Mouse (Mus musculus): ENCODE data around the gene Ubc. TPM values are rescaled to one million over a fixed set of nuclear protein-coding genes. Genes with fewer than 3 reads are reported as not detected.

Gene Ubc
- total and polyA plus RNA-seq, 2 experiments from 2014 or later, result 912 to 1,225 TPM

- H3K27me3 ChIP-seq (ENCODE audit: insufficient read depth, low read length), result no peaks in the 10 kb centered on the region
- 74% methylated on average over 3 of the region's 3 CpGs for WGBS
- no peak overlapping the region for H3K4me2 ChIP-seq (ENCODE audit: low read depth)
- no peak overlapping the region for H3K9ac ChIP-seq
- TF ChIP-seq CTCF (IDR thresholded peaks at IDR 0.05; ENCODE audit: low read depth), result no peak
- no peaks in the 10 kb centered on the region for H3K9me3 ChIP-seq (ENCODE audit: low read length)
- ATAC-seq (no peak), DNase-seq (no peak)
- no peaks in the 10 kb centered on the region for H3K36me3 ChIP-seq (ENCODE audit: insufficient read depth)
- no peak overlapping the region for H3K4me3 ChIP-seq (ENCODE audit: low read depth, low read length)
- no peak overlapping the region for H3K27ac ChIP-seq (ENCODE audit: low read depth, low read length)
- H3K4me1 ChIP-seq (ENCODE audit: insufficient read depth), result no peaks in the 10 kb centered on the region
Measured at GRCm38 (mm10) chr5:125349391-125349790, 40.6 kb downstream of the Ubc start.

- peak; percentile 63 for TF ChIP-seq CTCF (IDR thresholded peaks at IDR 0.05; ENCODE audit: low read depth)
- WGBS, result 47% methylated on average over 8 of the region's 8 CpGs
Measured at GRCm38 (mm10) chr5:125348487-125348886, 41.5 kb downstream of the Ubc start.

GRCm38 (mm10) chr5:125348067-125348466 lies 41.9 kb downstream of the Ubc start:
- H3K4me2 ChIP-seq (ENCODE audit: low read depth), result no peak overlapping the region
- 79% methylated on average over 7 of the region's 7 CpGs for WGBS
- H3K9ac ChIP-seq, result no peak overlapping the region
- no peaks in the 10 kb centered on the region for H3K27me3 ChIP-seq (ENCODE audit: insufficient read depth, low read length)
- H3K36me3 ChIP-seq (ENCODE audit: insufficient read depth), result no peaks in the 10 kb centered on the region
- no peak for ATAC-seq
- TF ChIP-seq CTCF (IDR thresholded peaks at IDR 0.05; ENCODE audit: low read depth), result no peak
- H3K4me1 ChIP-seq (ENCODE audit: insufficient read depth), result no peaks in the 10 kb centered on the region
- DNase-seq, result no peak
- H3K27ac ChIP-seq (ENCODE audit: low read depth, low read length), result no peak overlapping the region
- no peaks in the 10 kb centered on the region for H3K9me3 ChIP-seq (ENCODE audit: low read length)
- H3K4me3 ChIP-seq (ENCODE audit: low read depth, low read length), result no peak overlapping the region

More at GRCm38 (mm10) chr5:125348487-125348886, 41.5 kb downstream of the Ubc start:
- H3K9me3 ChIP-seq (ENCODE audit: low read length), result no peaks in the 10 kb centered on the region
- no peak for ATAC-seq
- H3K4me2 ChIP-seq (ENCODE audit: low read depth), result no peak overlapping the region
- no peaks in the 10 kb centered on the region for H3K27me3 ChIP-seq (ENCODE audit: insufficient read depth, low read length)
- H3K36me3 ChIP-seq (ENCODE audit: insufficient read depth), result no peaks in the 10 kb centered on the region
- no peak overlapping the region for H3K27ac ChIP-seq (ENCODE audit: low read depth, low read length)
- H3K9ac ChIP-seq, result no peak overlapping the region
- DNase-seq, result peak; percentile 24
- H3K4me3 ChIP-seq (ENCODE audit: low read depth, low read length), result no peak overlapping the region
- H3K4me1 ChIP-seq (ENCODE audit: insufficient read depth), result no peaks in the 10 kb centered on the region

- H3K4me1 ChIP-seq (ENCODE audit: insufficient read depth), result peaks cover 12% of the 10 kb centered on the region
- H3K27me3 ChIP-seq (ENCODE audit: insufficient read depth, low read length), result no peaks in the 10 kb centered on the region
- WGBS, result 82% methylated on average over 6 of the region's 6 CpGs
- no peak overlapping the region for H3K4me3 ChIP-seq (ENCODE audit: low read depth, low read length)
- no peak for ATAC-seq
- no peaks in the 10 kb centered on the region for H3K9me3 ChIP-seq (ENCODE audit: low read length)
- no peak overlapping the region for H3K27ac ChIP-seq (ENCODE audit: low read depth, low read length)
- no peak overlapping the region for H3K9ac ChIP-seq
- H3K36me3 ChIP-seq (ENCODE audit: insufficient read depth), result no peaks in the 10 kb centered on the region
- no peak for TF ChIP-seq CTCF (IDR thresholded peaks at IDR 0.05; ENCODE audit: low read depth)
- DNase-seq, result no peak
- H3K4me2 ChIP-seq (ENCODE audit: low read depth), result no peak overlapping the region
Measured at GRCm38 (mm10) chr5:125344296-125344695, 45.7 kb downstream of the Ubc start.

GRCm38 (mm10) chr5:125341459-125342090 lies 48.4 kb downstream of the Ubc start:
- peak overlapping the region; percentile 81 for H3K9ac ChIP-seq
- 59% methylated on average over 14 of the region's 14 CpGs for WGBS
- H3K4me1 ChIP-seq (ENCODE audit: insufficient read depth), result peaks cover 15% of the 10 kb centered on the region
- H3K27me3 ChIP-seq (ENCODE audit: insufficient read depth, low read length), result no peaks in the 10 kb centered on the region
- no peak overlapping the region for H3K27ac ChIP-seq (ENCODE audit: low read depth, low read length)
- DNase-seq (no peak), ATAC-seq (no peak)
- TF ChIP-seq CTCF (IDR thresholded peaks at IDR 0.05; ENCODE audit: low read depth), result no peak
- peak overlapping the region; percentile 76 for H3K4me3 ChIP-seq (ENCODE audit: low read depth, low read length)
- no peaks in the 10 kb centered on the region for H3K9me3 ChIP-seq (ENCODE audit: low read length)
- no peaks in the 10 kb centered on the region for H3K36me3 ChIP-seq (ENCODE audit: insufficient read depth)
- H3K4me2 ChIP-seq (ENCODE audit: low read depth), result peak overlapping the region; percentile 92

- Histone ChIP-seq H3K4me2 (ENCODE audit: low read depth) (peak within 1 kb of the TSS; percentile 92), H3K27ac (ENCODE audit: low read depth, low read length) (peak within 1 kb of the TSS; percentile 16; the same call in 1 of the 2 replicates), H3K27me3 (ENCODE audit: insufficient read depth, low read length) (no peaks in the 10 kb centered on the region), H3K9ac (peak within 1 kb of the TSS; percentile 81), H3K4me3 (ENCODE audit: low read depth, low read length) (peak within 1 kb of the TSS; percentile 76), H3K9me3 (ENCODE audit: low read length) (no peaks in the 10 kb centered on the region), H3K36me3 (ENCODE audit: insufficient read depth) (no peaks in the 10 kb centered on the region), H3K4me1 (ENCODE audit: insufficient read depth) (peaks cover 15% of the 10 kb centered on the region)
- WGBS, result under 1% methylated on average over 42 of the region's 42 CpGs
- 0 out of 2 replicates have a peak, but pooled peaks have one; percentile 5 for TF ChIP-seq CTCF (IDR thresholded peaks at IDR 0.05; ENCODE audit: low read depth)
- ATAC-seq, result peak; percentile 82
- peak; percentile 84 for DNase-seq
Measured at GRCm38 (mm10) chr5:125340547-125341262, 49.3 kb downstream of the Ubc start, which contains the start of gene Scarb1. Scarb1 (minus strand) TSS chr5:125341094.

Data from forebrain, postnatal 0 days (tissue).